Mouse (Mus musculus) kidney, adult 9 months (tissue): ENCODE measurements around the gene Wnt5b.

ENCODE experiments used
- DNase-seq: peaks from one replicate; pipeline ENCODE4 v3.0.0; 2022

The Wnt5b gene

GRCm38 (mm10) chr6:119543803-119544517 is at the start of gene Wnt5b:
Wnt5b (minus strand) TSS chr6:119544347.
- DNase-seq = no peak

DNA sequence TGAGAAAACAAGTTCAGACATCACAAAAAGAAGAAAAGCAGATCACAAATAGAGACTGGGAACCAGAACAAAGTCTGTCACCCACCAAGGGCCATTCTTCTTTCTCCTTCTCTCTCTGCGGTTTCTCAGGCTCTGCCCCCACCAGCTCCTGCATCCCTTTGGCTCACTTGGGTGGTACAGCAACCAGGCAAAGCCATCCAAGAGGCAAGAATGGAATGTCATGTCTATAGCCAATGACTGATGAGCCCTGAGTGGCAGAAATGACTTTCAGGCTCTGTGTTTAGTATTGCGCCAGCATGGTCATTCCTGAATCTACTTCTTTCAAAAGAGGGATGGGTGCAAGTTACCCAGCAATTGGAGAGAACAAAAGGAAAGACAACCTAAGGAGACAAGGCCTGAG is 46.7 kb upstream of the Wnt5b start:
- no peak for DNase-seq

DNA sequence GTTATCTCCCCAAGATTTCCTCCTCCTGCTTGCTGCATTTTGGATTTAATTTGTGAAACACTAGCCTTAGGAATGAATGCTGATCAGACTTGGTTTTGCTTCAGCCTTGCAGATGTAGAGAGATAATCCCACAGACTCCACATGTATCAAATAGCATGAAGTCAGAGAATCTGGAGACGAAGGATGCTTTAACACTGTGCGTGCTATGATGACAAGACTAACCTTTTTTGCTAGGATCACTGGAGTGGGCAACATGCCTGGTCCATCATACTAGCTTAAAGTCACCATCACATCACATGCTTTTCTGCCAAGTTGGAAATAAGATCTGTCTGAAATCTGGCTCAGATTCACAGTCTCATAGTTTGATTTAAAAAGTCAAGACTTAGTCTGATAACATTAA is 43.8 kb upstream of the Wnt5b start:
- no peak for DNase-seq

GRCm38 (mm10) chr6:119587454-119587853 is 43.3 kb upstream of the Wnt5b start:
- DNase-seq = no peak

GRCm38 (mm10) chr6:119585652-119586375 is 41.7 kb upstream of the Wnt5b start:
- peak; percentile 22 for DNase-seq

DNA sequence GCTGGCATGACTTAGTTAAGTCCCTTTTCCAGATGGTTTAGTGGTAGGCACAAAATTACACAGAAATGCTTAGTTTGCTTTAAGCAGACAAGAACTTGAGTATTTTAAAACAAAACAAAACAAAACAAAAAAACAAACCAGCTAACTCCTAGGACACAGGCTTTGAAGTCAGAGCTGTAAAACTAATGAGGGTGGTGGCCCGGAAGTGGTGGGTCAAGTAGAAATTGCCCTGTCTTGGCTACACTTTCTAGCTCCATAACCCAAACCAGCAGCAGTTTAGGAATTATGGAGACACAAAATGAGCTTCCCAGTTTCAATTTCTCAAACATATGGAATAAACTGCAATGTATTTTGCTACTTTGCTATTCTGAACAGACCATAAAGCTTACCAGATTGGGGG is 39.9 kb upstream of the Wnt5b start:
- peak; percentile 26 for DNase-seq

DNA sequence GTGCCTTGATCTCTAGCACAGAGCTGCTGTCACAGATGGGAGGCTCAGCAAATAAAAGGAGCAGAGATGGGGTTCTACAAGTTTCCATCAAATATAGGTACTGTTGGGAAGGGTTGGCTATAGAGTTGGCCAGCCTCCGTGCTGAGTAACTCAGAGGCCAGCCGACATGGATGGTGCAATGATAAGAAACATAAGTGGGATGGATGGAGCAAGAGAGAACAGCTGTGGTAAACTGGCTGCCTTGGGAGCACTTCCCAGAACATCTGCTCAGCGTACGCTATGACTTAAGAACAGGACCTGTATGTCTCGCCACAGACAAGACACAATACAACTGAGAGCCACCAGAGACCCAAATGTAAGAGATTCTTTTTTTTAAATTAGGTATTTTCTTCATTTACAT is 39.0 kb upstream of the Wnt5b start:
- no peak for DNase-seq

DNA sequence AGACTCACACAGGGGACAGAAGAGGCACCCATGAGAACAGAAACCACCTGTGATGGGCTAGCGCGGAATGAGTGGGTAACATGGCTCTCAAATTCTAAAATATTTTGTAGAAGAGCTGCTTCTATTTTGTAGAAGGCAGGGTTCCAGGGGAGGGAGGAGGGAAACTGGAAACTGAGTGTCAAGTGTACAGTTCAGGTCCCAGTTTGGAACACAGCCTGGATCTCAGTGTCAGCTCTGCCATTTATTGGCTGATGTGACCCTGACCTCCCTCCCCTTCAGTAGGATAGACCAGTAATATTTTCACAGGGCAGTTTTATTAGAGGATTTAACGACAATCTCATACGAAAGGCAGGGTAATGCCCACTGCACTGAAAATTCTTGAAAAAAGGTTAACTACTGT is 32.6 kb upstream of the Wnt5b start:
- no peak for DNase-seq

- no peak for DNase-seq
Observed at GRCm38 (mm10) chr6:119575331-119575730, 31.2 kb upstream of the Wnt5b start.

- DNase-seq = no peak
Observed at GRCm38 (mm10) chr6:119572296-119572695, 28.1 kb upstream of the Wnt5b start.

- DNase-seq = no peak
Observed at GRCm38 (mm10) chr6:119570797-119571196, 26.6 kb upstream of the Wnt5b start.

GRCm38 (mm10) chr6:119568339-119568738 is 24.2 kb upstream of the Wnt5b start:
- DNase-seq = no peak

GRCm38 (mm10) chr6:119565451-119566379 is 21.6 kb upstream of the Wnt5b start:
- DNase-seq = peak; percentile 33

- DNase-seq = peak; percentile 18
Observed at GRCm38 (mm10) chr6:119562558-119562957, 18.4 kb upstream of the Wnt5b start.

GRCm38 (mm10) chr6:119558855-119559254 is 14.7 kb upstream of the Wnt5b start:
- no peak for DNase-seq

DNA sequence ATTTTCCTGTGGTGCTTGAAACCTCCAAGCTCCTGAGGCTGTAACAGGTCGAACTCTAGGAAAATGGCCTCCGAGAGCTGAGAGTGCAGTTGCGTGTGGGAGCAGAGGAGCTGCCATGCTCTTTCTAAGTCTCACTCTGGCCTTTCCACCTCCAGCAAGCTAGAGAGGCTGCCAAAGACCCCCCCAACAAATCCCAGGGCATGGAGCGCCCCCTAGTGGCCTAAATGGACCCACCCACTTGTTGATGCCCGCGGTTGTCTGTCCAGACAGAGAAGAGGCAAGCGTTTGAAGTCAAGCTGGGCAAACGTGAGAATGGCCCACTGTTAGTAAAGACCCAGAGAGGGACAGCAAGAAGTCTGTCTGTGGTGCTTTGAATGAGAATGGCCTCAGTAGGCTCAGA is 10.3 kb upstream of the Wnt5b start:
- no peak for DNase-seq

DNA sequence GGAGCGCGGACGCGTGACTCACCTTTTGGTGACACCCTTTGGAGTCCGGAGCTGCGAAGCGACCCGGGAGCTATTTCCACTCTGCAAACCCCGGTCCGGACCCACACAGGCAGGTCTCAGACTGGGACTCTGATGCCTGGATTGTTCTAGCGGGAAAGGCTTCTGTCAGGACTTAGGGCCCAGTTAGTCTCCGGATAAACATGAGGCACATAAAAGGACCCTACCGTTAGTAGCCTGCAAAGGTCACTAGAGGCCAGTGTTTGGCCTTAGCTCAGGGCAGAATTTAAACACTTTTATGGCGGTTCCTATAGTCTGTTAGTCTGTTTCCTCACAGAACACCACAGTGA is 344 bp upstream of the Wnt5b start:
- DNase-seq = no peak

DNA sequence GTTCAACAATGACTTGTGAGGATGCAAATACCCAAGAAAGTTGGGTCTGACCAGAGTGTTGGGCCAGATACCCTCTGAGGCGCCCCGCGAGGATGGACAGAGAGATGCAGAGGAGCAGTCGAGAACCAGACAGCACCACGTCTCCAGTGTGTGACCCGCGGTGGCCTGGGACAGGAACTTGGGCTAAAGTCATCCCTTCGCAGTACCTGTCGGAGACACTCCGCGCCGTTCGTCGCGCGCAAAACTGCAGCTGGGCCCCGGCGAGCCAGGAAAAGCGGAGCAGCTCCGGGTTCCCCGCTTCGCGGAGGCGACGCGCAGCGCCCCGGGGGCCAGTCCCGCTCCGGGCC is 718 bp downstream of the Wnt5b start:
- DNase-seq = no peak

DNA sequence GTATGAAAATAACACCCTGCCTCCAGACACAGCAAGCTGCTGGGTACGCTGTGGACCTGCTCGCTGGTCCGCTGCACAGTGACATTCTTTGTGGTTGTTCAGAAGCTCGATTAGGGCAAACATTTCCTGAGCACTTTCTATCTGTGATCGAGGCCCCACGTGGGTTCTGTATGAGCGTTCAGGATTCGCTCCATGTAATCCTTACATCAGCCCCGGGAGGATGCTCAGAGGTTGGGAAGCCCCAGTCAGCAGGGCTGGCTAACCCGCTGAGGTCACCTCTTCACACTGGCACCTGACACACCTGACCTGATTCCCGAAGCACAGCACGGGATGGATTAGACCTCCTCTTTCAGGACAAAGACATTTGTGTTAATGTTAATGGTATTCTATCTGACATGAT is 8.3 kb downstream of the Wnt5b start:
- DNase-seq = no peak

DNA sequence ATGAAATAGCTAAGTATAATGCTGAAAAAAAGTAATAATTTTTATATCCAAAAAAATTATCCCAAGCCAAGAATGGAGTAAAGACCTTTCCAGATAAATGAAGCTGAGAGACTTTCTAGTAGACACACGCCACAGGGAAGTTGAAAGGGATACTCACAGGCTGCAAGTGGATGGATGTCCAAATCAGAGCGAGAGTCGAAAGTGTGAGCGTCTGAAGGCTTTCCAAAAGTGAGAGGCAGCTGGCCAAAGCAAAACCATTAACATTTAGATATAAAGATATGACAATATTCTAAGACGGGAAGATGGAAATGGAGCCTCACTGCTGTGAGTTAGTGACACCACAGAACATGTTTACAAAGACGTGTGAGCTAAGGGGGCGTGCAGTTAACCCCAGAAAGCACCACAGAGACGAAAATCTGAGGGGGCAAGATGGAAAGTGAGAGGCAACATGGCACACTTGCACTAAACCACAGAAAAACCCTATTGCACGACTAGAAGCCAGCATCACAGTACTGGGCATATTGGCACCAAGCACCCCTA is 10.9 kb downstream of the Wnt5b start:
- DNase-seq = no peak

- DNase-seq = no peak
Observed at GRCm38 (mm10) chr6:119529659-119530058, 14.5 kb downstream of the Wnt5b start.

- DNase-seq = no peak
Observed at GRCm38 (mm10) chr6:119526498-119526897, 17.6 kb downstream of the Wnt5b start.

DNA sequence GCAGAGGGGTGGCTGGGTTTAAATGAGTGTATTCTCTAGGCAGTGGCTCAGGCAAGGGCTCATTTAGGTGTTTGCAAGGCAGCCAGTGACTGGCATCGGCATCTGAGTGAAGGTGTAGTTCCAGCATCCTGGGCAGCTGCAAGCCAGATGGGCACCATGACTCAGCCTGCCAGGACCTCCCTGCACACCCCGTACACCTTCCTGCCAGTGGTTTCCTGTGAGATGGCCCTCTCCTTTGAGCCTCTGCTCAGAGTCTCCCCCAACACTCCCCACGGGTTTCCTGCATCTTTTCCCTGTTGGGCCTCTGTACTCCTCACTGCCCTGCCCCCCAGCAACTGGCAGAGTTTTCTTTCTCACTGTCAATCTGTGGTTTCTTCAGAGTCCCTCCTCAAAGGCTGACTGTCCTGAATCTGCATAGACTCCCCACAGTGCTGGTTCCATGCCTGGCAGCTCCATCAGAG is 22.2 kb downstream of the Wnt5b start:
- no peak for DNase-seq
